In the genomic region with DNA sequence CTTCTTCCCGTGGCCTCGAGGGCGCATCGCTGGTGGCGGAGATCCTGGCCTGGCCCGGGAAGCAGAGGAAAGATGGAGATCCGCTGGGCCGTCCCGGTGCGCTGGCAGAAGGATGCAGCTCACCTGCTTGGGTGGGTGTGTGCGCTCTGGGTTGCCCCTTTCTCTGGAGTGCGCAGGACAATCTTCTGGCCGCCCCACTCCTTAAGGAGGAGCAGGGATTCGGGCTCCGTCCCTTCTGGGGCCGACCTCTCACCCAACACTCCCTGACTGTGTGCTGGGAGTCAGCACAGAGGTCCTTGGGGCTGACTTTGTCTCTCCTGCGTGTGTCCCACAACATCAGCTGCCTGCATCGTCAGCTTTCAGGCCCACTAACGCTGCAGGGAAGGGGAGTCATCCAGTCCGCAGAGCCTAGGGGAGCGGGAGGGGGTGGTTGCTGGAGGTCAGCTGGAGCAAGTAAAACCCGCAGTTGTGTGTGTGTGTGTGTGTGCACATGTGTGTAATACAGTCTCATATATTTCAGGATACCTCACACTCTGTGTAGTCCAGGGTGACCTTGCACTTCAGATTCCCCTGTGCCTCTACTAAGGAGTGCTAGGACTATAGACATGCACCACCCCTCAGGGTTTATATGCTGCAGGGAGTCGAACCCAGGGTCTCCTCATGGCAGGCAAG, we compare ENCODE assay signal across 8 mouse cellular contexts. TPM values are rescaled to one million over a fixed set of nuclear protein-coding genes. Genes with fewer than 3 reads are reported as not detected.
A peak's percentile ranks its signal among the peaks of the same experiment; 100 is the strongest.
DNase-seq lines count a peak whose midpoint lies in the region; ATAC-seq lines count a peak whose summit lies in the region.

No protein-coding gene starts in this region.

- no peaks in the 10 kb centered on the region for H3K9me3 ChIP-seq in heart, embryonic 16.5 days (replicated peaks; ENCODE audit: control insufficient read depth, low read length)
- H3K9me3 ChIP-seq in hindbrain, embryonic 13.5 days, result no peaks in the 10 kb centered on the region
- H3K9me3 ChIP-seq in midbrain, embryonic 12.5 days, result no peaks in the 10 kb centered on the region

- no peak for DNase-seq in heart, adult 11 months
- DNase-seq in ZHBTc4 (ENCODE audit: low read depth, low spot score), result peak; percentile 17
- no peak for DNase-seq in urinary bladder, postnatal 36 days (ENCODE audit: low spot score in 2 of 2)
- no peak for DNase-seq in adrenal gland, adult 8-10 months
- no peak for DNase-seq in spleen, adult 18-20 months

- 4% methylated on average over 20 of the region's 23 CpGs for WGBS in heart, embryonic 16.5 days
- 3% methylated on average over 22 of the region's 23 CpGs for WGBS in hindbrain, embryonic 13.5 days
- 1% methylated on average over 23 of the region's 23 CpGs for WGBS in midbrain, embryonic 12.5 days

- peak overlapping the region; percentile 98 for H3K4me2 ChIP-seq in heart, embryonic 16.5 days (ENCODE audit: low read depth, low read length)
- H3K4me2 ChIP-seq in hindbrain, embryonic 13.5 days, result peak overlapping the region; percentile 89
- H3K4me2 ChIP-seq in midbrain, embryonic 12.5 days (replicated peaks), result peak overlapping the region; percentile 95

- H3K36me3 ChIP-seq in heart, embryonic 16.5 days (ENCODE audit: control insufficient read depth, insufficient read depth), result no peaks in the 10 kb centered on the region
- H3K36me3 ChIP-seq in hindbrain, embryonic 13.5 days, result no peaks in the 10 kb centered on the region
- no peaks in the 10 kb centered on the region for H3K36me3 ChIP-seq in midbrain, embryonic 12.5 days

- peak overlapping the region; percentile 78 for H3K9ac ChIP-seq in heart, embryonic 16.5 days (ENCODE audit: low read length)
- peak overlapping the region; percentile 76 for H3K9ac ChIP-seq in hindbrain, embryonic 13.5 days
- peak overlapping the region; percentile 58 for H3K9ac ChIP-seq in midbrain, embryonic 12.5 days (replicated peaks)

- no peaks in the 10 kb centered on the region for H3K27me3 ChIP-seq in heart, embryonic 16.5 days (ENCODE audit: control insufficient read depth, insufficient read depth, low read length)
- H3K27me3 ChIP-seq in hindbrain, embryonic 13.5 days, result peaks cover 49% of the 10 kb centered on the region
- peaks cover 56% of the 10 kb centered on the region for H3K27me3 ChIP-seq in midbrain, embryonic 12.5 days

- H3K4me1 ChIP-seq in heart, embryonic 16.5 days (ENCODE audit: control insufficient read depth, insufficient read depth, low read length), result peaks cover 5% of the 10 kb centered on the region
- H3K4me1 ChIP-seq in hindbrain, embryonic 13.5 days (replicated peaks), result peaks cover 13% of the 10 kb centered on the region
- H3K4me1 ChIP-seq in midbrain, embryonic 12.5 days, result peaks cover 10% of the 10 kb centered on the region

- ATAC-seq in heart, embryonic 16.5 days (replicated peaks; ENCODE audit: extremely low read depth, insufficient read depth, low FRiP score), result no peak; the same call in 1 of the 2 replicates
- peak; percentile 64 for ATAC-seq in hindbrain, embryonic 13.5 days (ENCODE audit: low FRiP score)
- ATAC-seq in midbrain, embryonic 12.5 days (ENCODE audit: low FRiP score, low read depth), result peak; percentile 51

- H3K27ac ChIP-seq in heart, embryonic 16.5 days (ENCODE audit: low read length), result peak overlapping the region; percentile 29; the same call in 1 of the 2 replicates
- H3K27ac ChIP-seq in hindbrain, embryonic 13.5 days, result no peak overlapping the region
- H3K27ac ChIP-seq in midbrain, embryonic 12.5 days (replicated peaks), result no peak overlapping the region

- peak overlapping the region; percentile 70 for H3K4me3 ChIP-seq in heart, embryonic 16.5 days (ENCODE audit: low read length)
- H3K4me3 ChIP-seq in hindbrain, embryonic 13.5 days, result peak overlapping the region; percentile 59
- peak overlapping the region; percentile 50 for H3K4me3 ChIP-seq in midbrain, embryonic 12.5 days

RNA-seq across cellular contexts. Expression of a gene that starts 0.6 kb away (rescaled TPM):
- polyA plus RNA-seq in heart, embryonic 16.5 days (2015; fragmentation: Nextera tagmentation; extraction: Ambion mirVana), result 3.5 and 4.0 TPM in 2 replicates
- 1.9 TPM in 2 replicates for polyA plus RNA-seq in hindbrain, embryonic 13.5 days (2015; fragmentation: Nextera tagmentation; extraction: Ambion mirVana)
- polyA plus RNA-seq in midbrain, embryonic 12.5 days (2016; fragmentation: Nextera tagmentation; extraction: Ambion mirVana), result 2.2 and 2.8 TPM in 2 replicates
- total RNA-seq in adrenal gland, adult 8-10 months (2022), result 10 to 100 TPM in 1 of 4 experiments, 1 to 10 TPM in 3; 6.2 to 11.5 (median 7.9) TPM

RNA-seq across cellular contexts. Expression of a gene that starts 57.9 kb away (rescaled TPM):
- polyA plus RNA-seq in heart, embryonic 16.5 days (2015; fragmentation: Nextera tagmentation; extraction: Ambion mirVana), result 1,596 and 1,841 TPM in 2 replicates
- polyA plus RNA-seq in hindbrain, embryonic 13.5 days (2015; fragmentation: Nextera tagmentation; extraction: Ambion mirVana), result 5.3 and 6.7 TPM in 2 replicates
- 2.1 and 2.4 TPM in 2 replicates for polyA plus RNA-seq in midbrain, embryonic 12.5 days (2016; fragmentation: Nextera tagmentation; extraction: Ambion mirVana)
- 1 to 10 TPM; 1.6 to 3.8 (median 2.6) TPM for total RNA-seq in adrenal gland, adult 8-10 months (2022)

RNA-seq across cellular contexts. Expression of a gene that starts 58.0 kb away (rescaled TPM):
- polyA plus RNA-seq in heart, embryonic 16.5 days (2015; fragmentation: Nextera tagmentation; extraction: Ambion mirVana), result 30.3 and 33.9 TPM in 2 replicates
- polyA plus RNA-seq in hindbrain, embryonic 13.5 days (2015; fragmentation: Nextera tagmentation; extraction: Ambion mirVana), result 38.7 and 39.6 TPM in 2 replicates
- 52.1 and 53.5 TPM in 2 replicates for polyA plus RNA-seq in midbrain, embryonic 12.5 days (2016; fragmentation: Nextera tagmentation; extraction: Ambion mirVana)
- 10 to 100 TPM; 50.9 to 86.8 (median 73.9) TPM for total RNA-seq in adrenal gland, adult 8-10 months (2022)

Comparison
In these comparisons a context has a peak if more than half of its experiments do, and no peak if none do; other contexts are left out.
1. RNA of a gene that starts 57.9 kb away (polyA plus RNA-seq): 1,596 to 1,841 TPM in heart, embryonic 16.5 days; 5.3 to 6.7 TPM in hindbrain, embryonic 13.5 days and 2.1 to 2.4 TPM in midbrain, embryonic 12.5 days; every median in the first group is over 100 times any median in the second.
2. Peak in every context shown above with its lines, with median percentiles within 50 percentile points of each other: H3K4me2 ChIP-seq, H3K4me3 ChIP-seq and H3K9ac ChIP-seq.